Mouse (Mus musculus): ENCODE measurements around the gene Abhd4. TPM values are rescaled to one million over a fixed set of nuclear protein-coding genes. Genes with fewer than 3 reads are reported as not detected.

The Abhd4 gene
- polyA plus RNA-seq, 1 experiment from 2014 or later = 61.7 TPM

- Histone ChIP-seq H3K4me2 (ENCODE audit: low read length) (no peak overlapping the region), H3K36me3 (ENCODE audit: control insufficient read depth, insufficient read depth, low read length) (peaks cover 25% of the 10 kb centered on the region)
- ATAC-seq = no peak
Measured at GRCm38 (mm10) chr14:54246232-54246631, 7.8 kb upstream of the Abhd4 start.

GRCm38 (mm10) chr14:54249326-54249725, 4.7 kb upstream of the Abhd4 start:
- H3K9me3 ChIP-seq (replicated peaks; ENCODE audit: control insufficient read depth, low read length) = no peaks in the 10 kb centered on the region

More at GRCm38 (mm10) chr14:54246232-54246631, 7.8 kb upstream of the Abhd4 start:
- Histone ChIP-seq H3K4me3 (ENCODE audit: low read depth, low read length) (no peak overlapping the region), H3K9ac (ENCODE audit: low read length) (no peak overlapping the region), H3K27me3 (replicated peaks; ENCODE audit: control insufficient read depth, insufficient read depth, low read length) (no peaks in the 10 kb centered on the region), H3K9me3 (replicated peaks; ENCODE audit: control insufficient read depth, low read length) (no peaks in the 10 kb centered on the region), H3K27ac (ENCODE audit: low read depth, low read length) (no peak overlapping the region), H3K4me1 (ENCODE audit: control insufficient read depth, insufficient read depth, low read length) (no peaks in the 10 kb centered on the region)
- WGBS = 93% methylated on average over 3 of the region's 3 CpGs
- DNase-seq (ENCODE audit: low spot score) = no peak

GRCm38 (mm10) chr14:54250122-54250521, 3.9 kb upstream of the Abhd4 start:
- Histone ChIP-seq H3K36me3 (ENCODE audit: control insufficient read depth, insufficient read depth, low read length) (peaks cover 10% of the 10 kb centered on the region; the same call in 1 of the 2 replicates), H3K4me1 (ENCODE audit: control insufficient read depth, insufficient read depth, low read length) (peaks cover 9% of the 10 kb centered on the region), H3K4me3 (ENCODE audit: low read depth, low read length) (no peak overlapping the region), H3K9me3 (replicated peaks; ENCODE audit: control insufficient read depth, low read length) (no peaks in the 10 kb centered on the region), H3K27ac (ENCODE audit: low read depth, low read length) (no peak overlapping the region), H3K9ac (ENCODE audit: low read length) (no peak overlapping the region), H3K27me3 (replicated peaks; ENCODE audit: control insufficient read depth, insufficient read depth, low read length) (no peaks in the 10 kb centered on the region), H3K4me2 (ENCODE audit: low read length) (no peak overlapping the region)
- DNase-seq (ENCODE audit: low spot score) (no peak), ATAC-seq (no peak)
- 80% methylated on average over 4 of the region's 4 CpGs for WGBS

More at GRCm38 (mm10) chr14:54249326-54249725, 4.7 kb upstream of the Abhd4 start:
- peaks cover 10% of the 10 kb centered on the region; the same call in 1 of the 2 replicates for H3K36me3 ChIP-seq (ENCODE audit: control insufficient read depth, insufficient read depth, low read length)
- DNase-seq (ENCODE audit: low spot score) (no peak), ATAC-seq (no peak)
- no peak overlapping the region for H3K9ac ChIP-seq (ENCODE audit: low read length)
- 85% methylated on average over 9 of the region's 9 CpGs for WGBS
- no peak overlapping the region for H3K4me3 ChIP-seq (ENCODE audit: low read depth, low read length)
- peaks cover 9% of the 10 kb centered on the region for H3K4me1 ChIP-seq (ENCODE audit: control insufficient read depth, insufficient read depth, low read length)
- H3K27ac ChIP-seq (ENCODE audit: low read depth, low read length) = no peak overlapping the region
- no peak overlapping the region for H3K4me2 ChIP-seq (ENCODE audit: low read length)
- no peaks in the 10 kb centered on the region for H3K27me3 ChIP-seq (replicated peaks; ENCODE audit: control insufficient read depth, insufficient read depth, low read length)

- Histone ChIP-seq H3K9ac (ENCODE audit: low read length) (no peak overlapping the region), H3K4me1 (ENCODE audit: control insufficient read depth, insufficient read depth, low read length) (peaks cover 12% of the 10 kb centered on the region), H3K9me3 (replicated peaks; ENCODE audit: control insufficient read depth, low read length) (no peaks in the 10 kb centered on the region), H3K27me3 (replicated peaks; ENCODE audit: control insufficient read depth, insufficient read depth, low read length) (no peaks in the 10 kb centered on the region), H3K4me2 (ENCODE audit: low read length) (peak overlapping the region; percentile 62), H3K36me3 (ENCODE audit: control insufficient read depth, insufficient read depth, low read length) (no peaks in the 10 kb centered on the region), H3K27ac (ENCODE audit: low read depth, low read length) (no peak overlapping the region), H3K4me3 (ENCODE audit: low read depth, low read length) (peak overlapping the region; percentile 66)
- WGBS = 68% methylated on average over 12 of the region's 12 CpGs
- no peak for DNase-seq (ENCODE audit: low spot score)
- ATAC-seq = no peak
Measured at GRCm38 (mm10) chr14:54254670-54255202, 748 bp downstream of the Abhd4 start.

- Histone ChIP-seq H3K27ac (ENCODE audit: low read depth, low read length) (no peak overlapping the region), H3K36me3 (ENCODE audit: control insufficient read depth, insufficient read depth, low read length) (no peaks in the 10 kb centered on the region), H3K9me3 (replicated peaks; ENCODE audit: control insufficient read depth, low read length) (no peaks in the 10 kb centered on the region), H3K4me1 (ENCODE audit: control insufficient read depth, insufficient read depth, low read length) (peaks cover 6% of the 10 kb centered on the region; the same call in 1 of the 2 replicates), H3K27me3 (replicated peaks; ENCODE audit: control insufficient read depth, insufficient read depth, low read length) (no peaks in the 10 kb centered on the region), H3K9ac (ENCODE audit: low read length) (no peak overlapping the region), H3K4me2 (ENCODE audit: low read length) (no peak overlapping the region), H3K4me3 (ENCODE audit: low read depth, low read length) (no peak overlapping the region)
- 65% methylated on average over 7 of the region's 7 CpGs for WGBS
- DNase-seq (ENCODE audit: low spot score) (no peak), ATAC-seq (no peak)
Measured at GRCm38 (mm10) chr14:54258131-54258670, 4.2 kb downstream of the Abhd4 start.

- H3K9ac ChIP-seq (ENCODE audit: low read length) = peak overlapping the region; percentile 62
- peak overlapping the region; percentile 64 for H3K4me2 ChIP-seq (ENCODE audit: low read length)
- no peaks in the 10 kb centered on the region for H3K27me3 ChIP-seq (replicated peaks; ENCODE audit: control insufficient read depth, insufficient read depth, low read length)
- H3K36me3 ChIP-seq (ENCODE audit: control insufficient read depth, insufficient read depth, low read length) = 0 out of 2 replicates have a peak, but pooled peaks cover 3% of the 10 kb centered on the region
- no peak overlapping the region for H3K27ac ChIP-seq (ENCODE audit: low read depth, low read length)
- ATAC-seq (peak; percentile 89), DNase-seq (ENCODE audit: low spot score) (peak; percentile 88)
- H3K4me3 ChIP-seq (ENCODE audit: low read depth, low read length) = peak overlapping the region; percentile 38
- no peaks in the 10 kb centered on the region for H3K9me3 ChIP-seq (replicated peaks; ENCODE audit: control insufficient read depth, low read length)
- peaks cover 6% of the 10 kb centered on the region; the same call in 1 of the 2 replicates for H3K4me1 ChIP-seq (ENCODE audit: control insufficient read depth, insufficient read depth, low read length)
- under 1% methylated on average over 35 of the region's 35 CpGs for WGBS
Measured at GRCm38 (mm10) chr14:54259003-54259721, 5.2 kb downstream of the Abhd4 start.

- Histone ChIP-seq H3K9me3 (replicated peaks; ENCODE audit: control insufficient read depth, low read length) (no peaks in the 10 kb centered on the region), H3K27me3 (replicated peaks; ENCODE audit: control insufficient read depth, insufficient read depth, low read length) (no peaks in the 10 kb centered on the region), H3K36me3 (ENCODE audit: control insufficient read depth, insufficient read depth, low read length) (0 out of 2 replicates have a peak, but pooled peaks cover 3% of the 10 kb centered on the region), H3K9ac (ENCODE audit: low read length) (peak overlapping the region; percentile 62), H3K4me3 (ENCODE audit: low read depth, low read length) (peak overlapping the region; percentile 38), H3K27ac (ENCODE audit: low read depth, low read length) (no peak overlapping the region), H3K4me2 (ENCODE audit: low read length) (peak overlapping the region; percentile 64), H3K4me1 (ENCODE audit: control insufficient read depth, insufficient read depth, low read length) (peaks cover 6% of the 10 kb centered on the region; the same call in 1 of the 2 replicates)
- 29% methylated on average over 8 of the region's 8 CpGs for WGBS
- ATAC-seq (no peak), DNase-seq (ENCODE audit: low spot score) (no peak)
Measured at GRCm38 (mm10) chr14:54259722-54260085, 5.7 kb downstream of the Abhd4 start.

- H3K36me3 ChIP-seq (ENCODE audit: control insufficient read depth, insufficient read depth, low read length) = 0 out of 2 replicates have a peak, but pooled peaks cover 3% of the 10 kb centered on the region
- DNase-seq (ENCODE audit: low spot score) = no peak
- H3K4me3 ChIP-seq (ENCODE audit: low read depth, low read length) = no peak overlapping the region; the same call in 1 of the 2 replicates
- no peak for ATAC-seq
- no peak overlapping the region for H3K9ac ChIP-seq (ENCODE audit: low read length)
- H3K4me2 ChIP-seq (ENCODE audit: low read length) = peak overlapping the region; percentile 64
- H3K4me1 ChIP-seq (ENCODE audit: control insufficient read depth, insufficient read depth, low read length) = peaks cover 6% of the 10 kb centered on the region; the same call in 1 of the 2 replicates
- 78% methylated on average over 2 of the region's 2 CpGs for WGBS
- no peaks in the 10 kb centered on the region for H3K9me3 ChIP-seq (replicated peaks; ENCODE audit: control insufficient read depth, low read length)
- H3K27ac ChIP-seq (ENCODE audit: low read depth, low read length) = no peak overlapping the region
- H3K27me3 ChIP-seq (replicated peaks; ENCODE audit: control insufficient read depth, insufficient read depth, low read length) = no peaks in the 10 kb centered on the region
Measured at GRCm38 (mm10) chr14:54260196-54260595, 6.2 kb downstream of the Abhd4 start.

Data from forebrain, embryonic 14.5 days (tissue).